Mouse (Mus musculus): Measurements from ENCODE around the gene Fads1.

GRCm38 (mm10) chr19:10224637-10225453, 42.2 kb downstream of the Fads1 start:
- TF ChIP-seq CTCF (IDR thresholded peaks at IDR 0.05; ENCODE audit: insufficient read depth, low read length) (no peak), POLR2A (IDR thresholded peaks at IDR 0.05; ENCODE audit: borderline replicate concordance, extremely low read depth, low read depth, low read length) (no peak)
